ENCODE assay signal across 21 mouse cellular contexts in genomic region chr7:65613723-65614122, GRCm38 (mm10). TPM values are rescaled to one million over a fixed set of nuclear protein-coding genes. Genes with fewer than 3 reads are reported as not detected.
A peak's percentile ranks its signal among the peaks of the same experiment; 100 is the strongest.
DNase-seq lines count a peak whose midpoint lies in the region; ATAC-seq lines count a peak whose summit lies in the region.
"Had no signal": no experiment of that assay in that cellular context is flagged by ENCODE, and none has a peak within 500 bp of the region (broad histone marks: within the 10 kb centered on the region; RNA-seq: fewer than 3 reads in every experiment).

No protein-coding gene starts in this region.

- H3K9me3 ChIP-seq in kidney, embryonic 14.5 days (ENCODE audit: control insufficient read depth, low read length) = no peaks in the 10 kb centered on the region
- H3K9me3 ChIP-seq in kidney, embryonic 16.5 days (ENCODE audit: low read length) = no peaks in the 10 kb centered on the region
- H3K9me3 ChIP-seq: embryonic facial prominence, embryonic 13.5 days; embryonic facial prominence, embryonic 15.5 days; forebrain, embryonic 10.5 days; forebrain, embryonic 12.5 days had no signal

- no peak overlapping the region for H3K27ac ChIP-seq in kidney, embryonic 14.5 days (ENCODE audit: low read depth, low read length)
- H3K27ac ChIP-seq in kidney, embryonic 16.5 days (ENCODE audit: low read length) = no peak overlapping the region
- H3K27ac ChIP-seq: embryonic facial prominence, embryonic 13.5 days; embryonic facial prominence, embryonic 15.5 days; forebrain, embryonic 10.5 days; forebrain, embryonic 12.5 days had no signal

- no peak for DNase-seq in kidney, postnatal 36 days
- DNase-seq in kidney, adult 11 months = no peak
- DNase-seq: adrenal gland, adult 2 months; adrenal gland, postnatal 10 days; adrenal gland, postnatal 25 days; cerebellum, adult 11 months; cerebellum, adult 18-20 months; cerebellum, adult 8-10 months; cerebellum, adult 9-11 months; cerebellum, postnatal 14 days; cerebellum, postnatal 36 days; embryo, embryonic 11 days had no signal

- peak; percentile 84 for ATAC-seq in kidney, embryonic 14.5 days (ENCODE audit: low FRiP score, low TSS enrichment)
- peak; percentile 80 for ATAC-seq in kidney, embryonic 16.5 days (ENCODE audit: low FRiP score, low TSS enrichment)
- ATAC-seq: forebrain, embryonic 14.5 days; forebrain, embryonic 16.5 days had no signal

- 33% methylated on average over 5 of the region's 5 CpGs for WGBS in kidney, embryonic 14.5 days
- 35% methylated on average over 5 of the region's 5 CpGs for WGBS in kidney, embryonic 16.5 days

- no peaks in the 10 kb centered on the region for H3K27me3 ChIP-seq in kidney, embryonic 14.5 days (ENCODE audit: control insufficient read depth, insufficient read depth, low read length)
- H3K27me3 ChIP-seq in kidney, embryonic 16.5 days (ENCODE audit: insufficient read depth, low read length) = no peaks in the 10 kb centered on the region
- H3K27me3 ChIP-seq: embryonic facial prominence, embryonic 13.5 days; embryonic facial prominence, embryonic 15.5 days; forebrain, embryonic 12.5 days had no signal

- H3K4me1 ChIP-seq in kidney, embryonic 14.5 days (ENCODE audit: control insufficient read depth, insufficient read depth, low read length) = no peaks in the 10 kb centered on the region
- no peaks in the 10 kb centered on the region for H3K4me1 ChIP-seq in kidney, embryonic 16.5 days (ENCODE audit: insufficient read depth, low read length)
- H3K4me1 ChIP-seq: embryonic facial prominence, embryonic 13.5 days; embryonic facial prominence, embryonic 15.5 days; forebrain, embryonic 12.5 days had no signal

- H3K9ac ChIP-seq in kidney, embryonic 14.5 days (ENCODE audit: low read depth, low read length) = no peak overlapping the region
- no peak overlapping the region for H3K9ac ChIP-seq in kidney, embryonic 16.5 days (replicated peaks; ENCODE audit: low read length)
- H3K9ac ChIP-seq: embryonic facial prominence, embryonic 13.5 days; embryonic facial prominence, embryonic 15.5 days; forebrain, embryonic 12.5 days had no signal

- H3K4me3 ChIP-seq in kidney, embryonic 14.5 days (ENCODE audit: low read length) = no peak overlapping the region
- no peak overlapping the region for H3K4me3 ChIP-seq in kidney, embryonic 16.5 days (ENCODE audit: low read length)
- H3K4me3 ChIP-seq: embryonic facial prominence, embryonic 13.5 days; embryonic facial prominence, embryonic 15.5 days; erythroblast, embryonic 14.5 days; forebrain, embryonic 10.5 days; forebrain, embryonic 12.5 days had no signal

- H3K4me2 ChIP-seq in kidney, embryonic 14.5 days (replicated peaks; ENCODE audit: low read depth, low read length) = no peak overlapping the region
- H3K4me2 ChIP-seq in kidney, embryonic 16.5 days (replicated peaks; ENCODE audit: low read depth, low read length) = no peak overlapping the region
- H3K4me2 ChIP-seq: embryonic facial prominence, embryonic 13.5 days; embryonic facial prominence, embryonic 15.5 days; forebrain, embryonic 12.5 days had no signal

- H3K36me3 ChIP-seq in kidney, embryonic 14.5 days (ENCODE audit: control insufficient read depth, insufficient read depth, low read length) = no peaks in the 10 kb centered on the region
- no peaks in the 10 kb centered on the region for H3K36me3 ChIP-seq in kidney, embryonic 16.5 days (ENCODE audit: insufficient read depth, low read length)
- H3K36me3 ChIP-seq: embryonic facial prominence, embryonic 13.5 days; embryonic facial prominence, embryonic 15.5 days; forebrain, embryonic 10.5 days; forebrain, embryonic 12.5 days had no signal

RNA-seq across cellular contexts. Expression of gene Tarsl2, which starts 31.0 kb away (rescaled TPM):
- 6.8 and 14.0 TPM in 2 replicates for polyA plus RNA-seq in kidney, embryonic 14.5 days (2014; fragmentation: Nextera tagmentation; extraction: Ambion mirVana)
- 9.8 and 11.0 TPM in 2 replicates for polyA plus RNA-seq in kidney, embryonic 16.5 days (2015; fragmentation: Nextera tagmentation; extraction: Ambion mirVana)
